Mouse (Mus musculus) cerebellum, adult 11 months (tissue): Measurements from ENCODE around the gene Tmprss7.

ENCODE experiments used
- DNase-seq: peaks from one replicate; pipeline ENCODE4 v3.0.0; 2022

The Tmprss7 gene

GRCm38 (mm10) chr16:45693558-45693957 is at the start of gene Tmprss7:
TSS of gene Tmprss7 (minus strand) at chr16:45693658.
- DNase-seq: no peak

- DNase-seq: peak; percentile 98
Observed at GRCm38 (mm10) chr16:45742615-45743476, 49.4 kb upstream of the Tmprss7 start, which contains the start of gene Abhd10. TSS of gene Abhd10 (minus strand) at chr16:45742955.

GRCm38 (mm10) chr16:45737880-45738279 is 44.4 kb upstream of the Tmprss7 start:
- no peak for DNase-seq

GRCm38 (mm10) chr16:45736724-45737123 is 43.3 kb upstream of the Tmprss7 start:
- DNase-seq: no peak

- DNase-seq: no peak
Observed at GRCm38 (mm10) chr16:45729163-45729562, 35.7 kb upstream of the Tmprss7 start.

- peak; percentile 58 for DNase-seq
Observed at GRCm38 (mm10) chr16:45724742-45725102, 31.3 kb upstream of the Tmprss7 start.

GRCm38 (mm10) chr16:45724061-45724741 is 30.7 kb upstream of the Tmprss7 start, which contains the start of gene Tagln3:
TSS of gene Tagln3 (minus strand) at chr16:45724608.
- DNase-seq: peak; percentile 75

GRCm38 (mm10) chr16:45723172-45723901 is 29.9 kb upstream of the Tmprss7 start:
- DNase-seq: peak; percentile 32

- peak; percentile 39 for DNase-seq
Observed at GRCm38 (mm10) chr16:45722460-45722951, 29.0 kb upstream of the Tmprss7 start.

GRCm38 (mm10) chr16:45720022-45720630 is 26.7 kb upstream of the Tmprss7 start:
- peak; percentile 39 for DNase-seq

GRCm38 (mm10) chr16:45718296-45718695 is 24.8 kb upstream of the Tmprss7 start:
- no peak for DNase-seq

GRCm38 (mm10) chr16:45714489-45715150 is 21.2 kb upstream of the Tmprss7 start:
- no peak for DNase-seq

- DNase-seq: no peak
Observed at GRCm38 (mm10) chr16:45713878-45714277, 20.4 kb upstream of the Tmprss7 start.

GRCm38 (mm10) chr16:45713261-45713660 is 19.8 kb upstream of the Tmprss7 start:
- DNase-seq: no peak

GRCm38 (mm10) chr16:45711263-45711662 is 17.8 kb upstream of the Tmprss7 start:
- DNase-seq: peak; percentile 26

- DNase-seq: no peak
Observed at GRCm38 (mm10) chr16:45699301-45699700, 5.8 kb upstream of the Tmprss7 start.

GRCm38 (mm10) chr16:45697996-45698395 is 4.5 kb upstream of the Tmprss7 start:
- no peak for DNase-seq

GRCm38 (mm10) chr16:45695445-45696160 is 2.1 kb upstream of the Tmprss7 start:
- peak; percentile 31 for DNase-seq

GRCm38 (mm10) chr16:45692851-45693250 is 607 bp downstream of the Tmprss7 start:
- no peak for DNase-seq

- no peak for DNase-seq
Observed at GRCm38 (mm10) chr16:45690178-45690577, 3.3 kb downstream of the Tmprss7 start.

GRCm38 (mm10) chr16:45686833-45687232 is 6.6 kb downstream of the Tmprss7 start:
- DNase-seq: peak; percentile 70
